Mouse (Mus musculus) frontal cortex, postnatal 36 days (tissue): ENCODE measurements around the gene Ppfia4.

Source experiments
- DNase-seq, 2 experiments: peaks; one replicate each; pipeline ENCODE4 v3.0.0; 2022; ENCODE audit warnings: low spot score in 2 of 2

Ppfia4 gene

DNA sequence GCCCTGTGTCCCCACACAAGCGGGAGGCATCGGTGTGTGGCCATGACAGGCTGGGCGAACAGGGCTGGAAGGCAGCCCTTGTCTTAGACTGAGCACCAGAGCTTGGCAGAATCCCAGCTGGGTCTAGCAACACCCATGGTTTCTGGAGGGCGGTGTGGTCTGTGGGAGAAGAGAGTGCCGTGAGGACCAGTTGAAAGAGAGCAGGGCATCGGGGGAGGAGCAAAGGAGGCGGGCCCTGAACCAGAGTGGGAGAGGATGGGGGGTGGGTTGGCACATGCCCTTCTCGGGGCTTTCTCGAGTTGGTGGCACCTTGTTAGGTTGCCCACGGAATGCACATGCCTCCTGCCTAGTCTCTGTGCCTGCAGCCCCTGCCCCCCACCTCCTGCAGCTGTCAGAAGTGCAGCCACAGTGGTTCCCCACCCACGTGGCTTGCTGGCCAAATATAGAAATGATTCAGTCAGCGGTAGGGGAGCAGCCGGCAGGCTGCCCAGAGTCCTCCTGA is at the start of gene Ppfia4:
Ppfia4 (minus strand) TSS at position 159 of the 502 bp plus-strand sequence.
- DNase-seq = peak; percentile 77 to 79

DNA sequence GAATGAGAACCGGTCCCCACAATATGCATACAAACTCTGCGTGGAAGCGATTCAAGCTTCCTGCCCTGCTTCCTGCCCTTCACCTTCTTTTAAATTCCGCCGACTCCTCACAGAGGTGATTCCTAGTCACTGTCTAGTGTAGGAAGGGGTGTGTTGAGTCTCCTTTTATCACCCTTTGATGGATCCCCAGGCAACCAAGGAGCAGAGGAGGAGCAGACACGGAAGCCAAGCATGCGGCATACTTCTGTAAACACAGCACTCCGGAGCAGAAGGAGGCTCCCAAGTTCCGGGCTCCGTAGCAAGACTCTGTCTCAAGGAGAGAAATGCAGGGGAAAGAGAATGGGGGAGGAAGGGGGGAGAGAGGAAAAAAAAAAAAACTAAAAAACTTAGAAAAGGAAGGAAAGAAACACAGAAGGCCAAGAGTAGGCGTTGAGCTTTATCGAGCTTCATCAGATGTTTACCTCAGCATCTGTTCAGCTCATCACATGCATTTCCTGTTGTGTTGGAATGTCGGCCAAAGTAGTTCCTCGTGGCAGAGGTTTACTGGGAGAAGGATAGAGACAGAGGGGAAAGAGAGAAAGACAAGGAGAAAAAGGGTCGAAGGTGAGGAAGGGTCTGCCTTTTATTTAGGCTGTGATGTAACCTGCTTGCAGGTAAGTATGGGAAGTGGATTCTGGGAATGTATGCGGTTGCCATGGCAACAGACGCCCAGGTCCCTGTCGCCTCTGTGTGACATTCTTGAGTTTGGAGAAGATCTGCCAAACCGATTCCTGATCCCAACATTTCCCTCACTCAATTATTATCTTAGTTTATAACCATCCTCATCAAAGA is 49.3 kb upstream of the Ppfia4 start:
- peak; percentile 13 to 20 for DNase-seq

GRCm38 (mm10) chr1:134381051-134381450 is 48.3 kb upstream of the Ppfia4 start:
- DNase-seq = no peak

GRCm38 (mm10) chr1:134374124-134374523 is 41.4 kb upstream of the Ppfia4 start:
- no peak for DNase-seq

DNA sequence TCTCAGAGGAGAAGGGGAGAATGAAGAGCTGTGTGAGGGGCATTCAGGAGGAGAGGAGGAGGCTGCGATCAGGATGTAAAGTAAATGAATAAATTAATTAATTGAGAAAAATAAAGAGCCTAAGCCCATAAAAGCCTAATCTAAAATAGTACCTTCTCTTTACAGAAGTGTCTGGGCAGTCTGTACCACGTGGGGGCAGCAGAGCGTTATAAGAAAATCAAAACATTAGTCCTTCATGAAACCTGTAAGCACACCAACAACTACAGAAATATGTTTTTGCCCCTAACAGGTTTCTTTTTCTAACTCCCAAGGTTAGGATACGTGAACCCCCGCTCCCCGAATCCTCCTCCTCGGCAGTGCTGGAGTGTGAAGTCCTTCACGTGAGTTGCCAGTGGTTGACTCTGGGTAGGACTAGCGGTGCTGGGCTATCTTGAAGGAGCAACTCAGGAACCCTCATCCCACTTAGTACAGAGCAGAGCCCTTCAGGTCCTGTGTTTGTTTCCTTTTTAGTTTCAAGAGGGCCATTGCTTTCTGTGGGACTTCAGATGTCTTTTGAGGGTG is 36.1 kb upstream of the Ppfia4 start:
- DNase-seq = peak; percentile 52 to 74

GRCm38 (mm10) chr1:134365491-134365890 is 32.8 kb upstream of the Ppfia4 start:
- no peak for DNase-seq

GRCm38 (mm10) chr1:134363194-134363593 is 30.5 kb upstream of the Ppfia4 start:
- no peak for DNase-seq

- peak; percentile 96 for DNase-seq
Measured at GRCm38 (mm10) chr1:134361857-134362212, 29.1 kb upstream of the Ppfia4 start, which contains the start of gene Tmem183a. TSS of gene Tmem183a (minus strand) at chr1:134361979.

GRCm38 (mm10) chr1:134361195-134361856 is 28.6 kb upstream of the Ppfia4 start:
- no peak for DNase-seq

DNA sequence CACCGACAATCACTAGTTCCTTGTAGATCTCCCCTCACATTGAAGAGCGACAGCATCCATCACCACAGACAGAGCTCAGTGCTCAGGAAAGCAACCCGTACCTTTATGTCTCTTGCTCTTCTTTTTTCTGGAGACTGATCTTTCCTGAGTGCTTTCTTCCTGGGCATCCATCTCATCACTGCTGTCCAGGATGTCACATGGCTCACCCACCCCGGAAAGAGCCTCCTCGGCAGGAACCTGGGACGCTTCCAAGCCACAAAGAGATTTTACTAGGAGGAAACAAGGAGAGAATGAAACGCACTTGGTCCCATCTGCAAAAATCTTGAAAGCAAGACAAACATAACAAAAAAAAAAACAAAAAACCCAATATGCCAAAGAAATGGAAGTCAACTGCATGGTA is 27.9 kb upstream of the Ppfia4 start:
- no peak for DNase-seq

- DNase-seq = no peak
Measured at GRCm38 (mm10) chr1:134357461-134357860, 24.7 kb upstream of the Ppfia4 start.

DNA sequence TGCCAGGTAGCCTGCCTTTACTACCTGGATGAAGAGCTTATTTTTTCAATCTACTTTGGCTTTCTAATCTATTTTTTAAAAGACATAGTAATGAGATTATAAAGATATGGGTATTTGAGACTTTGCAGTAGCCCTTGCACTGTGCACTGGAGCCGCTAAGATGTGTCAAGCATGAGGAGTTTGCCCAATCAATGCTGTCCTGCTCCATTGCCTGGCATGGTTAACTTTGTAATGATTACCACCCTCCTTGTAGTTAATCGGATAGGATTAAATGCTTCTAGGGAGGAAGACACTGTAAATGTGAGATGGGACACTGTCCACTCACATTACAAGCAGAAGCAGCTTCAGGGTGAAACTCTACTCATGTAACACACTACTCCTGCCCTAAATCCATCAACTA is 20.6 kb upstream of the Ppfia4 start:
- no peak for DNase-seq

- no peak for DNase-seq
Measured at GRCm38 (mm10) chr1:134347791-134348190, 15.1 kb upstream of the Ppfia4 start.

DNA sequence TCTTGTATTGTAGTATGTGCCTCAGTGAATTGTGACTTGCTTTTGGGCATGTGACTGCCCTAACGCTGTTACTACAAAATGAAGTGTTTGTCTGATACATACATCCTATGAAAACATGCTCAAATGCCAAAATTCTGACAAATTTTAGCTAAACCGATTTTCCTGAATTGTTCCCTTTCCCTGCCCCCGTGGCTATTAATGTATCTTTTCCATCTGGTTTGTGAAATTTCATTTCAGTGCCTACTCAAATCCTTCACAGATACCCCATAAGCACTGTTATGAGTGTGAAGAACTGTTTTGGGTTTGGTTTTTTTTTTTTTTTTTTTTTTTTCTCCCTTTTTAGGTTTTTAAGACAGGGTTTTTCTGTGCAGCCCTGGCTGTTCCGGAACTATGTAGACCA is 12.3 kb upstream of the Ppfia4 start:
- peak in 1 of 2 experiments; percentile 71 for DNase-seq

DNA sequence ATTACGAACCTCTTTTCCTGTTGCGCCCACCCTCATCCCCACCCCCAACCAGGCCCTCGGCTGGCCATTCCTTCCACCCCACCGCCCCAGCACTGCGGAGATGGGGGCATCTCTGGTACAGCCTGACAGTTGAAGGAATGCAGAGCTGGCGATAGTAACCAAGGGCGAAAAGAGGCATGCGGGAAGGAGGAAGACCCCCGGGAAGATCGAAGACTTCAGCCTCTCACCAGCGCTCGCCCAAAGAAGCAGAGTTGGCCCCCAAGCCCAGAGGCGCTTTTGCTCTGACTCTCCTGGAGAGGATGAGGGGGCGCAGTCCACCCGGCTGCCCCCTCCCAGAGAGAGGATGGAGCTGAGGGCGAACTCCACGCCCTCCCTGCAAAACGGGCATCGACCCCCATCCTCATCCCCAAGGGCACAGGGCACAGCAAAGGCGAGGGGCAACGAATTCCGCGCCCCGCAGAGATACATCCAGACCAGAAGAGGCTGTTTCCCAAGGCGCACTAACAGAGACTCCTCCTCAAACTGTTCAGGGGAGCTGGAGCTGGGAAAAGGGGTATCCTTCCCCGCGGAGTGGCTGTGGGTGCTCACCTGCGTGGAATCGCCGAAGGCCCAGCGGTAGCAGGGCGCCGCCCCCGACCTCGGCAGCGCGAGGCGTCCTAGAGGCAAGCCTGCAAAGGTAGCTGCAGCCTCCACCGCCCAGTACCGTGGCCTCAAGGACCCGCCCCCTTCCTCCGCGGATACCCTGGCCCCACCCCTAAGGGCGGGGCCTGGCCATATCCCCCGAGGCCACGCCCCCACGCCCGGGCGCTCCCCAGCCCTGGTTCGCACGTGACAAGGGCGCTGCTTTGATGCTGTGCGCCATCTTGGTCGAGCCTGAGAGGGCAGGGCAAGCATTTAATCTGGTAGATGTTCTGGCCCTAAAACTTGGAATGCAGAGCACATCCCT is 11.6 kb upstream of the Ppfia4 start:
- peak; percentile 72 to 82 for DNase-seq

DNA sequence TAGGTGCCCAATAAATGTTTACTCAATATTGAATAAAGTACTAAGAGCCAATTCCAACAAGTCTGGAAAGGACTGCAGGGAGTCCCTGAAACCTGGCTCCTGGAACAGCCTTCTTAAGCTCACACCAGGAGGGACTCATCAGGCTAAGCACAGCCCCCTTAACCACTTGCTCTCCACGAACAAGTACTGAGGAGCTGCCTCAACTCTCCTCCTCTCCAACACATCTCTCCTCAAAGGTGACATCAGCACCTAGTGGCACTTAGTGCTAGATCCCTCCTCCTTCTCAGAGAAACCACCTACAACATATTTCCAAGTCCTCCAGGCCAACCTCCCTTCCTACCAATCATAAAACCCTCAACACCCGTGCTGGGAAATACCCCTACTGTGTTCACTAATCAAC is 10.8 kb upstream of the Ppfia4 start:
- DNase-seq = no peak

- no peak for DNase-seq
Measured at GRCm38 (mm10) chr1:134342781-134343310, 10.1 kb upstream of the Ppfia4 start.

GRCm38 (mm10) chr1:134342278-134342664 is 9.5 kb upstream of the Ppfia4 start:
- no peak for DNase-seq

GRCm38 (mm10) chr1:134341641-134342277 is 9.0 kb upstream of the Ppfia4 start:
- DNase-seq = no peak

DNA sequence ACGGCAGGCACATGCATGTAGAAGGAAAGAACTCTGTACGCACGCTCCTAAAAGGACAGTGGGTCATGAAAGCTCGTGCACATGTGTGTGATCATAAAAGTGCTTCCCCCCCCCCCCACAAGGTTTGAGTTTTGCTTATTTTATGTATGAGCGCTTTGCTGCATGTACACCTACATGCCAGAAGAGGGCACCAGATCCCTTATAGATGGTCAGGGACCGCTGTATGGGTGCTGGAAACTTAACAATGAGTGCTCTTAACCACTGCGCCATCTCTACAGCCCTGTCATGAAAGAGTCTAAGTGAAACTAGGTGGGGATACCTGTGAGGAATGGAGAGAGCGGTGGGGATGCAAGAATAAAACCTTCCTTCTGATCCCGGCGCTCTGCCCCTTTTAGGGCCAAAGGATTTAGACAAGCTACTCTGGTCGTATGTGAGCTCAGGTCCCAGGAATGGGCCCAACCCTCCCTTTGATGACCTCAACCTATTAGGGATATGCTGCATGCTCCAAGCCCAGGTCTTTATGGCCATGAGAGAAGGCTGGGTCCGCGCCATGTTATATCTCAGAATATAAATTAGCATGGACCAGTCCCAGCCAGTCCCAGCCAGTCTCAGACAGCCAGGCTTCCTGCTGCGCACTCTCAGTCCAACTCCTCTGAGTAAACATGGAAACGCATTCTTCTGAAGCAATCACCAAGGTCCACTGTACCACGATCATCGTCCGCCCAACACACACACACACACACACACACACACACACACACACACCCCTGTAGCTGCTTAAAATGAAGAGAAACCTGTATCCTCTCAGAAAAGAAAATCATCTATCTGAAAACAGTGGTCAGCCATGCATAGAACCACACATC is 7.3 kb upstream of the Ppfia4 start:
- no peak for DNase-seq
